Mouse (Mus musculus) 3T3-L1 (cell line): ENCODE data around the gene Ampd1.

Source experiments
- DNase-seq: peaks from one replicate; pipeline ENCODE4 v3.0.0-alpha.2; 2015; ENCODE audit warnings: low read depth, low spot score

Ampd1 gene

DNA sequence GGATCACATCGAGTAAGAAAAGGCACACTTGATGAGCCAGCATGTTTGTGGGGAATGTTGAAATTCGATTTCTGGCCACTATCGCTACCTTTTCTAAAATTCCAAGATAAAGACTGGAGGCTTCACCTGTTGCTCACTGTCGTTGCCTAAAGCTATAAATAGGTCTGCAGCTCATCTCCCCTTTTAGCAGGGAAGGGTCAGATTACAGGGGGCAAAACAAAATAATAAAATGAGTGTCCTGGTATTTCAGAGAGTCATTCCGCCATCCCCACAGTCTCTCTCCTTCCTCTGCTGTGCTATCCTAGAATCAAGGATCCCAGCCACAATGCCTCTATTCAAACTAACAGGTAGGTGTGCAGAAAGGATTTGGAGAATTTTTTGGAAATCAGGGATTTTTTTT lies at the start of gene Ampd1:
Gene Ampd1, plus strand, starts transcription at position 244 of the 400 bp plus-strand sequence.
- no peak for DNase-seq

DNA sequence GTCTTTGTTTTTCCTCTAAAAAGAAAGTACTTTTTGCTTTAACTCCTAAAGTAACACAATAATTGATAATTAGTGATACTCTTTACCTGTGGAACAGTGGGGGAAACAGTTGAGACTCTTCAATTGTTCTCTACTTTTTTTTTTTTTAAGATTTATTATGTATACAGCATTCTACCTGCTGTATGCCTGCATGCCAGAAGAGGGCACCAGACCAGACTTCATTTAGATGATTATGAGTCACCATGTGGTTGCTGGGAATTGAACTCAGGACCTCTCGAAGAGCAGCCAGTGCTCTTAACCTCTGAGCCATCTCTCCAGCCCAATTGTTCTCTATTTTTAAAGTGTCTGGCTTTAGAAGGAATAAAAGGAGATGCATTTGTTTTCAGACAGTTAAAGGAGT lies 47.6 kb upstream of the Ampd1 start:
- peak; percentile 65 for DNase-seq

DNA sequence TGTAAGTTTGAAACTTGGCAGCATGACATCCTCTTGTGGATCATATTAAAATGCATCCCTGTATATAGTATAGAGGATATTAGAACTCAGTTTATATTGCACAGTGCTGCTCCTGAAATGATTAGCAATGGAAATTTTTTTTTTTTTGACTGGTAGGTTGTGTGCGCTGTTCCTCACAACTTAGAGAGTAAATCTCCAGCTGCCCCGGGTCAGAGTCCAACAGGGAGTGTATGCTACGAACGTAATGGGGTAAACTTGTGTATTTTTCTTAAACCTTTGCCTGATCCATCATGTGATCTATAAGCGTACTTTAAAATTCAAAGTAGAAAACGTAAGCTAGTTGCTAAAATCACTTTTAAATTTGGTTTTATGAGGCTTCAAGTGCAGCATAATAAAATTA lies 33.5 kb upstream of the Ampd1 start:
- DNase-seq = no peak

DNA sequence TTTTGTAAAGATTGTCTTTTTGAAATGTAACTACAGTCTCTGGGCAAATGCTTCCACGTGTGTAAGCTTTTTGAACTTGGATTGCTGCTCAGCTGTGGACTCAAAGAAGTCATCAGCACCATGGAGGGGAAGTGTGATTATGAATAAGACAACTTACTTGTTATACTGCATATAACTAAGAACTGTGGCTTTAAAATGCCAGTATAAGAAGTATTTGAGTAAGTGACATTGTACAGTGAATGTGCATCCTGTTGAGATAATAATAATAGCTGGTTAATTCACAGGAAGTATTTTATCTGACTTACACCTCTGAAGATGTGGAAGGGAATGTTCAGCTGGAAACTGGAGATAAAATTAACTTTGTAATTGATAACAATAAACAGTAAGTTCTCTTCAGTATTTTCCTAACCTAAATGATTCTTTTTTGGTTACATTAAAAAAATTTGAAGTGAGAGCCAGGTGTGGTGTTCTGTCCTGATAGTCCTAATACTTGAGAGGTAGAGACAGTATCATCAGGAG lies 32.9 kb upstream of the Ampd1 start:
- DNase-seq = no peak

DNA sequence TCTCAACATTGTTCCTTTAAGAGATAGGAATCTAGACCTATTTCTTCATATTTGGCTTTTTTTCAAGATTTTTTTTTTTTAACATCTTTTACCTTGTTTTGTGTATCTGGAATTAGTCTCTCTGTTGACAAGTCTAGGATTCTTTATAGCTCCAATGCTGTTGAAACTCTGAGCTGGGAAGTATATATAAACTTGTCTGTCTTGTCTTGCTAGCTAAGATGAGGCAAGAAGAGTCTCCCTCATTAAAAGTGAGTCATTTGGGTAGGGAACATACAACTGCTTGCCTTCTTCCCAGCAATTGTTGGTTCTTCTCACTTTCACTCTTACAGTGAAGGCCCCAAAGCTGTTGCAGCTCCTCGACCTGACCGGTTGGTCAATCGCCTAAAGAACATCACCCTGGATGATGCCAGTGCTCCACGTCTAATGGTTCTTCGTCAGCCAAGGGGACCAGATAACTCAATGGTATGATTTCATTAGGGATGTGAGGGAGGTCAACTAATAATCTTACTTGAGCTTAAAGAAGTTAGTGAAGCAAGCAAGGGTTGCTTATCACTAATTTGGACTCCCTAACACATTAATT lies 17.7 kb upstream of the Ampd1 start:
- DNase-seq = no peak

DNA sequence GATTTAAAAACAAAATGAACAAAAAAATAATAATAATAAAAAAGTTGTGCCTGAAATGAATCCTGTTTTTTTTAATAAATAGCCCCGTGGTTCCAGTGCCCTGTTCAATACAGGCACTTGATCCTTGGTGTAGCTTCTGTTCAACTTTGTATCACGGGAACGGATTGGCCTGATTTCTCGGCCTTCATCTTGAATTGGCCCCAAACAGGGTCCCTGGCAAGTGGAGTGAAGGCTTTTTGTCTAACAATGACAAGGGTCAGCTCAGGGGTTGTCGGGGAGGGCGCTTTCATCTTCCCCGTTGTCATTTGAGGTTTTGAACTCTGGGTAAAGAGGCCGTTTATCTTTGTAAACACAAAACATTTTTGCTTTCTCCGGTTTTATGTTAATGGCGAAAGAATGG lies 16.1 kb upstream of the Ampd1 start:
- DNase-seq = no peak

DNA sequence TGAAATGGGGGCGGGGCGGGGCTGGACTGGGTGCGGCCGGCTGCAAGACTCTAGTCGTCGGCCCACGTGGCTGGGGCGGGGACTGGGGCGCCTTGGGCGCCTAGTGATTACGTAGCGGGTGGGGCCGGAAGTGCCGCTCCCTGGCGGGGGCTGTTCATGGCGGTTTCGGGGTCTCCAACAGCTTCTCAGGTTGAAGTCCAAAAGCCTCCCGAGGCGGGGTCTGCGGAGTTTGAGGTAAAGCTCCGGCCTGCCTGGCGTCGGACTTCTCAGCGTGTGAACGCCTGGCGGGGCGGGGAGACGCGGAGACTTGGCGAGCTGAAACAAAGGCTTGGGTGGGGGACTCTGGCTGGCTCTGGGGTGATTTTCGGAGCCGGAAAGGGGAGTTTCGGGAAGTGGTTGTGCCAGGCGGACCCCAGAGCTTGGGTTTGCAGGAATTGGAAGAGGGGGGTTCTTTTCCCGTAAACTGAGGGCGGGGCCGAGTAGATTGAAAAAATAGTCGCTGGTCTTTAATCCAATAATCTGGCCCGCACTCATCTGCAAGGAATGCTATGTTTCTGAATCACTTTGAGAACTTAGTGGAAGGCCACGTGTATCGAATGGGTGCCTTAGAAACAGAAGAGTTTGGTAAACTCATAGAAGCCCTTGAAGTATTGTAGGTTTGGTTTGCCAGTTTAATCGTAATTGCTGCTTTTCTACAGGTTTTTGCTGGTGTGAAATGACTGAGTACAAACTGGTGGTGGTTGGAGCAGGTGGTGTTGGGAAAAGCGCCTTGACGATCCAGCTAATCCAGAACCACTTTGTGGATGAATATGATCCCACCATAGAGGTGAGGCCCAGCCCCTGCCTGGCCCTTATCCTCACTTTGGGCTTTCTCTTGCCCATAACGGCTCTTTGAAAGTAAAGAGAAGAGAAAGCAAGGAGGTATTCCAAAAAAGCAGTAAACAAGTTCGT lies 15.3 kb upstream of the Ampd1 start, which contains the start of gene Nras:
Gene Nras, plus strand, starts transcription at position 79 of the 951 bp plus-strand sequence.
- peak; percentile 95 for DNase-seq

DNA sequence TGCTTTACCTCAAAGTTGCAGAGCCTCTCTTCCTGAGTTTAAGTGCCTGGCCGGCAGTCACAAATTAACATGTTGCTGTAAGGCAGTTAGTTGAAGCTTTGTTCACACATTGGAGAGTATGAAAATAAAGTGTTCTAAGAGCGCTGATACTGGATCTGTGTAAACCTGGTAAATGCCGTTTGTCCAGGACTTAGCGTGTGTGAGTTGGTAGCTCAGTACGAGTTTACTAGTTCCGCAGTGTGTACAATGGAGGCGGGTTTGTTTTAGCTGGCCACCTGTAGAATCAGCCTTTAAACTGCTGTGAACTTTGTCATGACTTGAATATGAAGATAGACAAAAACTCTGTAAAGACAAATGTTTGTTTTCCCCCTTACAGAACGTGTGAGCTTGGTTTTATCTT lies 6.9 kb upstream of the Ampd1 start:
- DNase-seq = no peak

DNA sequence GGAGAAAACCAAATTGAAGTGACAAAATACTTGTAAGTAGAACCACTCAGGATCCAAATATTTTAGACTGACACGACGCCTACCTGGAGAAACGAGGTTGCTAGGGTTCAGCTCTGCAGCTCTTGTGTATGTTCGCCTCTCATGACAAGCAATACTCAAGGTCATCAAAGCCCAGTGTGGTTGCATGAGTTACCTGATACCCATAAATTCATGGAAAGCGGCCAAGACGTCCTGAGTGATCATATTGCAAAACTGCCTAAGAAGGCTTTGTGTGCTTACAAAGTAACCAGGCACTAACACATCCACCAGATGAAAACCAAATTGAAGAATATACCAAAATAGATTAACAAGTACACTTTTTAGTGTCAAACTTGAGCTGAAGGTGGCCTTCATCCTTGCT lies 4.8 kb upstream of the Ampd1 start:
- DNase-seq = peak; percentile 29

DNA sequence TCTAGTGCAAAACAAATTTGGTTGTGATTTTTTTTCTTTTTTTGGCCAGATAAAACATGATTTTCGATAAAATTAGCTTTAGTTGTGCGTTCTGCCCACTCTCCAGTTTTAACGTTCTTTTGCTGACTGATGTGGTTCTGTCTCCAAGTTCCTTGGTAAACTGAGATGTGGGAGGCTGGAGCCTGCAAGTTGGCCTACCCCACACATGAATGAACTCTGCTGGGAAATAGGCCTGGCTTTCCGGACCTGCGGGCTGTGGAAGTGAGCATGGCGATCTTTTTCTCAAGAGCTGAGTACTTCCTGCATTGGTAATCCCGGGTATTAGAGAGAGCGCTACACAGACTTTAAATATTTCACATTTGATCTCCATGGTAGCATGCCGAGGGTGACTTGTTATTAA lies 2.1 kb downstream of the Ampd1 start:
- DNase-seq = no peak

DNA sequence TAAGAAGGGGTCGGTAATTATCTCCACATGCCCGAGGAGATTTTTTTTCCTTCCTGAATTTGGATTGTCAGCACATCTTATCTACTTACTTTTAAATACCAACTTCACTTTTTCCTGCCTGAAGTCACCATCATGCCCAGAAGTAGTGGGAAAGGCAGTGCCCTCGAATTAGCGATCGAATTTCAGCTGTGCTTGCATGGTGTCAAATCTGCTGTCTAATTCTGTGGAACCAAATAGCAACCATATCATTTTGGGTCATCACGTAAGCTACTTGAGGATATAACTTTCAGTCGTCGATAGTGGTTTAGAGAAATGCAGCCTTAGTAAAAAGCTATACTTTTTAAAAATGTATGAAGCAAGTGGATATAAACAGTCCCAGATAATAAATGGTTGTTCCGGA lies 2.7 kb downstream of the Ampd1 start:
- DNase-seq = no peak

DNA sequence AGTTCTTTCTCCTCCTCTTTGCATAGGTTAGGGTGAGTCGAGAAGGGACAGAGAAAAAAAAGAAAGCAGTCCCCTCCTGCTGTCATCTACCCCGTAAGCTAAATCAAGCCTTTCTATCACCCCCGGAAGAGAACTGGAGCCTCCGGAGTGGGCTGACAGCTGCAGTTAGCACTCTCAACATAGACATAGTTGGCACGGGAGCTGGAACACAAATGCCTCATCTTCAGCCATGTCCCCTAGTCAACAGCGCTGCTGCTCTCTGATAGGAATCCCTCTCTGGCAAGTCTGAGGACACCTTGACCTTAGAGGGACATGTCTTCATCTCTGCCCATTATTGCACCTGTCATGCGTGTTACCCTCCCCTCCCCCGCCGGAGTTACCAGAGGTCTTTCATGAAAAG lies 5.5 kb downstream of the Ampd1 start:
- no peak for DNase-seq

DNA sequence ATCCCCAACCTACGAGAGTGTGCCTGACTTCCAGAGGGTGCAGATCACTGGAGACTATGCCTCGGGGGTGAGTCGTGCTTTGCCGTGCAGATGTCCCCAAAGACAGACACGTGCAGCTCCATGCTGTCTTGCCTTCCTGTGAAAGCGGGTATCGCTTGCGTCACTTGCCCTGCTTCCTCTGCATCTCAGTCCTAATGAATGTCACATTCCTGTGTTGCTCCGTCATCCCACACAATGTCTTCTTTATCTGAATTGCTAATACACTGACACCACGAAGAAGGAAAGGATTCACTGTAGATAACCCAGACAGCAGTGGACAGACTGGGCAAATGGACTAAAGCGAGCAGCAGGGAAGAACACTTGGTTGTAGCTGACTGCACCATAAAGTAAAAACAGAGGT lies 7.2 kb downstream of the Ampd1 start:
- peak; percentile 68 for DNase-seq

DNA sequence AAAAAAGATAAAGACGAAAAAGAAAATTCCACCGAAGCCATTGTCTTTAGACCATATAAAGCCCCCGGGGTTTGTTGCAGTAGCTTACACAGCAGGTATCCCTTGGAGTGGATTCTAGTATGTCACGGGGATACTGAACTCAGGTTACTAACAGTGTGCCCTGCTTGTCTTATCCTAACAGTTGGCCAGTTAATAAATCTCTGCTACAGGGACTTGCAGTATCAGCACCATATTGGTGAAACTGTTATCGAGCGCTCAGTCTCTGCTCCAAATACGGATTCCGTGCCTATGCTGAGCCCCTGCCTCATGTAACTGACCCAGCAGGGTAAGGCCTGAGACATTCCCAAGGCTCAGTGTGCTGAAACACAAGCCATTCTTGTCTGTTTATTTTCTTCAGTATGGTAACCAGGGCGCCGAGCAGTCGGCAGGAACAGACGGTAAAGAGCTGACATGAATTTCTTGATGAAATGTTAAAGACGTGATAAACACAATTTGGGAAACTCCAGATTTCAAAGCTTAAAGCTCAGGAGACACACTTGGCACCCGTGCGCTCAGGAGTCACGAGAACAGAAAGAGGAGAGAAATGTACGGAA lies 8.1 kb downstream of the Ampd1 start:
- no peak for DNase-seq

DNA sequence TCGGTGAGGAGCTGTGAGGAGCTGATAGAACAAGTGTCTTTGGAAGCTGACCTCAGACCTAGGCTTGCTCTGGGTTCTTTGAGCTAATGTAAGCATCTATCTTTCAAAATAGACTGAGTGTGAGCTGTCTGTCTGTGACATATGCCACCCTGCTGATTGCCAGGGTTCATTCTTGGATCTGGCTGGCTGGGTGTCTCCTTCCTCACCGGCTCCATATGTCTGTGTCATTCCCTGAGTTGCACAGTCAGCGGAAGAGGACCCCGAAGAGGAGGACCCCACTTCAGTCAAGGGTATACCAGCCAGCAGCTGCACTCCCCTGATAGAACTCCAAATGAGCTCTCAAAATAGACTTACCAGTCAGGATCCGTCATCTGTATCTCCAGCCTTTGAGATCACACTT lies 8.9 kb downstream of the Ampd1 start:
- DNase-seq = no peak

DNA sequence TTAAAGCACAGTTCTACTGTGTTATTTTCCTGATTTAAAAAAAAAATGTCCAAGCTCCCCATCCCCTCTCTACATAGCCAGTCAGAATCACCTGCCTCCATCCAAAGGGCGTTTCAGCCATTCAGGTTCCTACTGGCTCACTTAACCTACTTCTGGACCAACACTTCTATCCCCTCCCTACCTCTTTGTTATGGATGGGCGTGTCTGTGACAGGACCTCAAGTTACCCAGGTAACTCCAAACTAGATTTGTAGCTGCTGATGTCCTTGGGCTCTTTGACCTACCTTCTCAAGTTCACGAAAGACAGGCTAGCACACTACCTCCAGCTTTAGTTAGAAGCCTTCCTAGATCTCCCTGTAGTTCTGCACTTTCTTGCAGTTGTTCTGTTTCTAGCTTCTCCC lies 12.2 kb downstream of the Ampd1 start:
- DNase-seq = no peak

DNA sequence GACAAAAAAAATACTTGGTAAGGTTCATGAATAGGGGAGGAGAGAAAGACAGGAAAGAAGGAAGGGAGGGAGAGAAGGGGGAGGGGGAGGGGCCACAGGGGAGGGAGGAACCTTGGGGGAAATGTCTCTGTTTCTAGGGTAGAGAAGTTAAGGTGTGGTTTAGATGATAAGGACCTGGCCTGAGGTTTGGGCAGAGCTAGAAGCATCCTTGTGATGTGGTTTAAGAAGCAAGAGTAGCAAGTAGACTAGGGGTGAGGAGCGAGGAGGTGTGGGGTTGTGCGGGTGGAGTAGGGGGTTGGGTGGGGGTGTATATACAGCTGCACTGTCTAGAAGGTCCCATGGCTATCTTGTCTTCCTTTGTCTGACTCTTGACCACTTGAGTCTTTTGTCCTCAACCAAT lies 17.9 kb downstream of the Ampd1 start:
- no peak for DNase-seq

DNA sequence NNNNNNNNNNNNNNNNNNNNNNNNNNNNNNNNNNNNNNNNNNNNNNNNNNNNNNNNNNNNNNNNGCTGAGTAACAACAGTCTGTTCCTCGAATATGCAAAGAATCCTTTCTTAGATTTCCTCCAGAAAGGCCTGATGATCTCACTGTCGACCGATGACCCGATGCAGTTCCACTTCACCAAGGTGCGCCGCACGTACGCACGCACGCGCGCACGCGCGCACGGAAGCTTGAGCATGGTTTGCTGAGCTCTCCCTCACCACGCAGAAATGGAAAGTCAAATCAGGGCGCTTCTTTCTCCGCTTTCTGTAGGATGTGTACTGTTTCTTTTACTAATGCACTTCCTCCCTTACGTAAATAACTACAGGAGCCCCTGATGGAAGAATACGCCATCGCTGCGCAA lies 24.8 kb downstream of the Ampd1 start:
- DNase-seq = no peak

DNA sequence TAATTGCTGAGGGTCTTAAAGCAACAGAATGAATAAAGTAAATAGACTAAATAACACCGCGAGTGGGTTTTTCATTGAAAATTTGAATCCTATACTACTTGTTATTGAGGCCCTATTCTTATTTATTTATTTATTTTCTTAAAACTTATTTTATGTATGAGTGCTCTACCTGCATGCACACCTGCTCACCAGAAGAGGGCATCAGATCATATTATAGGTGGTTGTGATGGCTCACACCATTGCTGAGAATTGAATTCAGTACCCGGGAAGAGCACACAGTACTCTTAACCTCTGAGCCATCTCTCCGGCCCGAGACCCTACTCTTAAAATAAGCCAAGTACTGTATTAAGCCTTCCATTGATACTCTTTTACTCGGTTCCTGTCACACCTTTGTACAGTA lies 25.9 kb downstream of the Ampd1 start:
- DNase-seq = peak; percentile 31

DNA sequence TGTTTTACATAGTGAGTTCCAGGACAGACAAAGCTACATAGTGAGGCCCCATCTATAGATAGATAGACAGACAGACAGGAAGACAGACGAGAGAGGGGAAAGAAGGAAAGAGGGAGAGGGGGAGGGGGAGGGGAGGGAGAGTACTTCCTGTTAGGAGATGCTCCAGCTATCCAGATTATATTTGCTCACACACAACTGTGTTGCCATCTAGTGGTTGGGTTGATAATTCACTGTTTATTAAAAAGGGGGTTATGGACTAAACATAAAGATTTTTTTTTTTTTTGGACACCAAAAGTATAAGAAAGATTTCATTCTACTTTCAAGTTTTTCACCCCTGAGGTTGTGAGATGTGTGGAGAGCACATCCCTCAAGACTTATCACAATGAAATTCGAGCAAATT lies 26.9 kb downstream of the Ampd1 start:
- DNase-seq = peak; percentile 66

DNA sequence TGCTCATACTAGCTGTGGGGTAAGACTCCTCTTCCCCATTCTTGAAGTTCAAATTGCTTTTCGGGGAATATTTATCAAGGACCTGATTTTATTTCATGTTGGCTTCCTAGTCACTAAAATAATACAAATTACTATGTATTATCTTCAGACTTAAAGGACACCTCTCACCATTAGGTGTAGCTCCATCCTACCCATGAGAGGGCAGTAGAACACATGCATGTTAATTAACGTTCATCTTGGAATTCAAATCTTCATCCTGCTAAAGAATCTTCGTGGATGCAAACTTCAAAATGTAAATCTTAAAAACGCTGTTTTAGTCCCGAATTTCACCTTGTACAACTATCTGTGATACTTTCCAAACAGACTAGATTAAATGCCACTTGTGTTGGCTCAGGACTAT lies 27.4 kb downstream of the Ampd1 start:
- DNase-seq = no peak

DNA sequence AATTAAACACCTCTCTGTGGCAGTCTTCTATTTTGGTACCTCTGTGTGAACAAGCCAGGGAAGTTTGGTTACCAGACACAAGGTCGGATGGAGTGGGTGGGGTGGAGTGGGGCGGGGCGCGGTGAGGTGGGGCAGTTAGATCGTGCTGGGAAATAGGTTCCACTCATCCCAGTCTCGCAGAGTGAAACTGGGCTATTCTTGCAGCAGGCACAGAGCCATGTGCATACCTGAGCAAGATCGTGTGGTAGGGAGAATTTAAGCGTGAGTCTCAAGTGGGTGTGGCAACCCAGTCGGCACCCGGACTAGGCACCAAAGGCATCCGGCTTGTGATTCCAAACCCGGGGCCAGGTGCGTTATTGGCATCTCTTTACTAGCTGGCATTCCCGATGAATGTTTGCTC lies 28.1 kb downstream of the Ampd1 start:
- no peak for DNase-seq
